Mouse (Mus musculus): ENCODE results near the gene Invs. TPM values are rescaled to one million over a fixed set of nuclear protein-coding genes. Genes with fewer than 3 reads are reported as not detected.

Invs gene
- polyA plus RNA-seq, 1 experiment = 8.5 TPM

GRCm38 (mm10) chr4:48472792-48473650, 193.5 kb downstream of the Invs start, which contains the start of gene Tex10:
Gene Tex10 (minus strand): TSS chr4:48473459.
- peaks cover 4% of the 10 kb centered on the region; the same call in 1 of the 2 replicates for H3K4me1 ChIP-seq (ENCODE audit: control insufficient read depth, insufficient read depth, low read length)
- peak within 1 kb of the TSS; percentile 68 for H3K4me3 ChIP-seq (ENCODE audit: insufficient read depth, low read length)
- peak within 1 kb of the TSS; percentile 62 for H3K27ac ChIP-seq (ENCODE audit: insufficient read depth, low read depth, low read length)
- TF ChIP-seq POLR2A (IDR thresholded peaks at IDR 0.05; ENCODE audit: borderline replicate concordance, low read depth, low read length) (no peak), CTCF (IDR thresholded peaks at IDR 0.05; ENCODE audit: low read depth, low read length) (no peak)

GRCm38 (mm10) chr4:48473651-48474011, 194.1 kb downstream of the Invs start:
- Histone ChIP-seq H3K27ac (ENCODE audit: insufficient read depth, low read depth, low read length) (no peak overlapping the region), H3K4me3 (ENCODE audit: insufficient read depth, low read length) (peak overlapping the region; percentile 68), H3K4me1 (ENCODE audit: control insufficient read depth, insufficient read depth, low read length) (peaks cover 4% of the 10 kb centered on the region; the same call in 1 of the 2 replicates)
- no peak for TF ChIP-seq POLR2A (IDR thresholded peaks at IDR 0.05; ENCODE audit: borderline replicate concordance, low read depth, low read length)
- TF ChIP-seq CTCF (IDR thresholded peaks at IDR 0.05; ENCODE audit: low read depth, low read length) = no peak

GRCm38 (mm10) chr4:48481287-48481686, 201.7 kb downstream of the Invs start:
- Histone ChIP-seq H3K27ac (ENCODE audit: insufficient read depth, low read depth, low read length) (no peak overlapping the region), H3K4me3 (ENCODE audit: insufficient read depth, low read length) (no peak overlapping the region), H3K4me1 (ENCODE audit: control insufficient read depth, insufficient read depth, low read length) (peaks cover 3% of the 10 kb centered on the region; the same call in 1 of the 2 replicates)
- TF ChIP-seq POLR2A (IDR thresholded peaks at IDR 0.05; ENCODE audit: borderline replicate concordance, low read depth, low read length) (no peak), CTCF (IDR thresholded peaks at IDR 0.05; ENCODE audit: low read depth, low read length) (no peak)

Other genes starting within 250 kb of the Invs start
- not detected in 2 replicates for gene Nr4a3, start 234.6 kb upstream of the Invs start, polyA plus RNA-seq (2012; ENCODE audit: insufficient read depth, insufficient read length, missing spikeins)
- 20.6 and 23.7 TPM in 2 replicates for gene Stx17, start 154.8 kb upstream of the Invs start, polyA plus RNA-seq (2012; ENCODE audit: insufficient read depth, insufficient read length, missing spikeins)
- gene Erp44, start 202 bp upstream of the Invs start, polyA plus RNA-seq (2012; ENCODE audit: insufficient read depth, insufficient read length, missing spikeins) = 83.9 and 91.6 TPM in 2 replicates
- 17.2 and 21.3 TPM in 2 replicates for gene Tex10, start 193.7 kb downstream of the Invs start, polyA plus RNA-seq (2012; ENCODE audit: insufficient read depth, insufficient read length, missing spikeins)